Mouse (Mus musculus) liver, embryonic 14.5 days (tissue): ENCODE measurements around the gene Cyp4f18.

Experiments used
- CTCF ChIP-seq: IDR thresholded peaks from 2 replicates; pipeline ENCODE4 v1.5.1; 2016; ENCODE audit warnings: antibody characterized with exemption, low read depth, control low read depth
- EP300 ChIP-seq: IDR thresholded peaks from 2 replicates; pipeline ENCODE4 v1.6.1; 2016; ENCODE audit warnings: antibody characterized with exemption, low read depth

GRCm38 (mm10) chr8:71974211-71974610 is 35.2 kb downstream of the Cyp4f18 start:
- TF ChIP-seq CTCF (no peak), EP300 (no peak)
